ENCODE assay signal across 9 mouse cellular contexts in the genomic region with DNA sequence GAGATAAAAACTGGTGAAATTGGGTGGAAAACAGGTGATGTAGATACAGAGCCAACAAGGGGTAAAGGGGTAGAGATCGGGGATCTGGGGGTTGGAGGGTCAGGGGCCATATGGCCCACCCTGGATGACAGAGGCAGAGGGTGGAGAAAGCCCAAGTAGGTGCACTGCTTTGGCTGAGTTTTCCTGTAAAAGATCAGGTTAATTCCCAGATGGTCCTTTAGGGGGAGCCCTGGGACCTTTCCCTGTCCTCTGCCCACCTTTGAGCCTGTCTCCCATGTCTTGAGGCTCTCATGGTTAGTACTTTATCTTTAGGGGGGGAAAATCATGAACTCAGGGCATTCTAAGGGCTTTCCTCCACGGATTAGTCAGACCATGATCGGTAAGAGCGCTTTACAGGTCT.
DNase-seq lines count a peak whose midpoint lies in the region; ATAC-seq and TF ChIP-seq lines count a peak whose summit lies in the region.
"Had no signal": no experiment of that assay in that cellular context is flagged by ENCODE, and none has a peak within 500 bp of the region (broad histone marks: within the 10 kb centered on the region; RNA-seq: fewer than 3 reads in every experiment).

No protein-coding gene starts in this region.

- H3K9me3 ChIP-seq in embryonic facial prominence, embryonic 10.5 days = no peaks in the 10 kb centered on the region
- H3K9me3 ChIP-seq in midbrain, postnatal 0 days (ENCODE audit: low read length) = no peaks in the 10 kb centered on the region
- H3K9me3 ChIP-seq: hindbrain, embryonic 15.5 days had no signal

- no peak overlapping the region for H3K4me3 ChIP-seq in embryonic facial prominence, embryonic 10.5 days
- H3K4me3 ChIP-seq in midbrain, postnatal 0 days (ENCODE audit: low read depth, low read length) = no peak overlapping the region
- H3K4me3 ChIP-seq: hindbrain, embryonic 15.5 days had no signal

- H3K4me1 ChIP-seq in embryonic facial prominence, embryonic 10.5 days = no peaks in the 10 kb centered on the region
- peaks cover 3% of the 10 kb centered on the region; the same call in 1 of the 2 replicates for H3K4me1 ChIP-seq in midbrain, postnatal 0 days (ENCODE audit: insufficient read depth, low read length)

- TF ChIP-seq CTCF in midbrain, postnatal 0 days (IDR thresholded peaks at IDR 0.05) = peak; percentile 73

- H3K4me2 ChIP-seq in midbrain, postnatal 0 days (ENCODE audit: low read depth, low read length, poor library complexity, severe bottlenecking) = no peak overlapping the region
- H3K4me2 ChIP-seq: hindbrain, embryonic 15.5 days had no signal

- no peak overlapping the region for H3K9ac ChIP-seq in midbrain, postnatal 0 days (replicated peaks; ENCODE audit: low read length, poor library complexity, severe bottlenecking)
- H3K9ac ChIP-seq: hindbrain, embryonic 15.5 days had no signal

- peak; percentile 11 for DNase-seq in gastrocnemius, postnatal 10 days
- no peak for DNase-seq in gastrocnemius, adult 18-20 months (ENCODE audit: low spot score)
- peak; percentile 45 for DNase-seq in 416B (ENCODE audit: low read depth)
- DNase-seq in adrenal gland, postnatal 25 days = peak; percentile 10
- peak; percentile 50 for DNase-seq in embryonic facial prominence, embryonic 10.5 days (ENCODE audit: low spot score)
- peak; percentile 11 to 37 for DNase-seq in kidney, postnatal 36 days
- peak; percentile 58 for DNase-seq in midbrain, postnatal 0 days (ENCODE audit: low spot score)
- DNase-seq in natural killer cell, adult 2 months (ENCODE audit: low spot score in 2 of 2) = no peak

- no peaks in the 10 kb centered on the region for H3K36me3 ChIP-seq in embryonic facial prominence, embryonic 10.5 days (replicated peaks)
- H3K36me3 ChIP-seq in midbrain, postnatal 0 days (ENCODE audit: insufficient read depth, low read length) = no peaks in the 10 kb centered on the region
- H3K36me3 ChIP-seq: hindbrain, embryonic 15.5 days had no signal

- H3K27me3 ChIP-seq in embryonic facial prominence, embryonic 10.5 days (replicated peaks; ENCODE audit: low read depth, poor library complexity, severe bottlenecking) = no peaks in the 10 kb centered on the region
- H3K27me3 ChIP-seq in midbrain, postnatal 0 days (ENCODE audit: insufficient read depth, low read length) = no peaks in the 10 kb centered on the region
- H3K27me3 ChIP-seq: hindbrain, embryonic 15.5 days had no signal

- 0 out of 2 replicates have a peak, but pooled peaks have one; percentile 16 for ATAC-seq in midbrain, postnatal 0 days (ENCODE audit: low FRiP score)

- no peak overlapping the region for H3K27ac ChIP-seq in embryonic facial prominence, embryonic 10.5 days (replicated peaks)
- no peak overlapping the region for H3K27ac ChIP-seq in midbrain, postnatal 0 days (ENCODE audit: low read depth, low read length)
- H3K27ac ChIP-seq: hindbrain, embryonic 15.5 days had no signal

- WGBS in embryonic facial prominence, embryonic 10.5 days = 16% methylated on average over 4 of the region's 4 CpGs
- 16% methylated on average over 4 of the region's 4 CpGs for WGBS in midbrain, postnatal 0 days

Comparison
In these comparisons a context has a peak if more than half of its experiments do, and no peak if none do; other contexts are left out.
1. DNase-seq: peak in gastrocnemius, postnatal 10 days (single experiment), 416B (single experiment), adrenal gland, postnatal 25 days (single experiment), embryonic facial prominence, embryonic 10.5 days (single experiment), kidney, postnatal 36 days (2 of 2) and midbrain, postnatal 0 days (single experiment); none in gastrocnemius, adult 18-20 months (single experiment) and natural killer cell, adult 2 months (0 of 2).